Mouse (Mus musculus) bone marrow, adult 2 months (tissue): ENCODE data around the gene Agfg1.

Experiments used
- CTCF ChIP-seq: fragments of 200-500 bp; IDR thresholded peaks from 2 replicates; pipeline ENCODE4 v1.5.1; 2011; ENCODE audit warnings: low read length, control low read depth; ENCODE audit not compliant: control insufficient read depth, insufficient read depth
- POLR2A ChIP-seq: fragments of 200-500 bp; IDR thresholded peaks from 2 replicates; pipeline ENCODE4 v1.6.1; 2011; ENCODE audit warnings: low read depth, mild to moderate bottlenecking, control low read depth, low read length, borderline replicate concordance; ENCODE audit not compliant: control insufficient read depth

GRCm38 (mm10) chr1:82804059-82804458 lies 35.2 kb upstream of the Agfg1 start:
- no peak for TF ChIP-seq POLR2A
- no peak for TF ChIP-seq CTCF
